Mouse (Mus musculus): Measurements from ENCODE around the gene Selenoi. TPM values are rescaled to one million over a fixed set of nuclear protein-coding genes. Genes with fewer than 3 reads are reported as not detected.
A peak's percentile ranks its signal among the peaks of the same experiment; 100 is the strongest.

Selenoi gene
- polyA plus RNA-seq, 1 experiment from 2014 or later: 14.3 TPM

DNA sequence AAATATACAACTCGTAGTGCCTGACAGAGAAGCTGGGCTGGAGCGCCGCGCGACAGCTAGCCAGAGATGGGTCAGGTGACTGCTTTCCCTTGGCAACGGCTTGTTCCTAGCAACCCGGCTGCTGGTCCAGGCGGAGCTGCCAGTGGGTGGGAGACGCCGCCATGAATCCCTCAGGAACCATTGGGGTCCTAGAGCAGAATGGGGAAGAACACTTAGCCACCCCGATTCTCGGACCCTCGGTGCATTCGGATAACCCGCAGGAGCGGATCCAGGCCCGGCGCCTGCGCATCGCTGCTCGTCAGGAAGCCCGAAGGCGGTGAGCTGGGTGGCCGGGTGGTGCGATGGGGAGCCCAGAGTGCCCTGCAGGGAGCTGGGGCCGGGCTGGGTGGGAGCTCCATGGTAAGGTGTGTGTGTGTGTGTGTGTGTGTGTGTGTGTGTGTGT is 48.9 kb downstream of the Selenoi start, which contains the start of gene Drc1:
TSS of gene Drc1 (plus strand) at position 98 of the 442 bp plus-strand sequence.
- Histone ChIP-seq H3K36me3 (no peaks in the 10 kb centered on the region), H3K27ac (no peak within 1 kb of the TSS), H3K9ac (no peak within 1 kb of the TSS), H3K9me3 (replicated peaks) (peaks cover 7% of the 10 kb centered on the region; the same call in 1 of the 2 replicates), H3K4me2 (peak within 1 kb of the TSS; percentile 59), H3K27me3 (no peaks in the 10 kb centered on the region), H3K4me3 (replicated peaks) (peak within 1 kb of the TSS; percentile 37), H3K4me1 (peaks cover 9% of the 10 kb centered on the region)
- ATAC-seq (replicated peaks; ENCODE audit: low FRiP score): peak; percentile 83
- WGBS: 7% methylated on average over 26 of the region's 26 CpGs

DNA sequence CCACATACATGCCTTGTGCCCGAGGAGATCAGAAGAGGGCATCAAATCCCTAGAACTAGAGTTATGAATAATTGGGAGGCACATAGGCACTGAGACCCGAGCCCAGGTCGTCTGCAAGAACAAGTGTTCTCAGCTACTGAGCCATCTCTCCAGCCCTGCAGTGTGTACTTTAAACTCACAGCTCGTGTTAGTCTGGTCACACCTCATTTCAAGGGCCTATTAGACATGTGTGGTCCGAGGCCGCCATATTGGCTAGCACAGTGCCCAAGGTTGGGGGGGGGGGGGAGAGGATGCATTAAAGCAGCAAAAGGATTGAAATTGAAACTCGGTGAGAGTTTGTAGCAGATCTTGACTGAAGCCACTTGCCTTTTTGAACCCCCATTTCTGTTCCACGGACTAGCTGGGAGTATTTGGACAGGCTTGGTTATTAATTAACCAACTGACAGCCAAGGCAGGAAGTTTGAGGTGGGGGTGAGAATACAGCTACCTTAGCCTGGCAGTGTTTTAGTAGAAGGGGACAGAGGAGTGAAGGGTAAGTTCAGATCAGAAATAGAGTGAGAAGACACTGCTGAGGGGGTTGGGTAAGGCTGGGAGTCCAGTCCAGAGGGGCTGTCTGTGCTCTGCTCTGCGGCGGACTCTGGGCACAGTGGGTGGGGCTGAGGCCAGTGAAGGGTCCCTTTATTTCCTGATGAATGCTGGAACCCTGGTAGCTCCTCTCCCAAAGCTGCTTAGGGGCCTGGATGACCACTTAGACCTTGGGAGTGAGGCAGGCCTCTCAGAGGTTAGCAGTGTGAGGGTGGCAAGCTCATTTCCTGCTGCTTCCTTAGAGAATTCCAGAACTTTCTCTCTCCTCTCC is 53.8 kb downstream of the Selenoi start:
- no peaks in the 10 kb centered on the region for H3K27me3 ChIP-seq
- H3K27ac ChIP-seq: peak overlapping the region; percentile 67
- no peaks in the 10 kb centered on the region for H3K36me3 ChIP-seq
- peak; percentile 43 for ATAC-seq (replicated peaks; ENCODE audit: low FRiP score)
- H3K4me2 ChIP-seq: peak overlapping the region; percentile 20
- 70% methylated on average over 10 of the region's 10 CpGs for WGBS
- H3K4me3 ChIP-seq (replicated peaks): no peak overlapping the region
- H3K4me1 ChIP-seq: peaks cover 14% of the 10 kb centered on the region
- H3K9ac ChIP-seq: no peak overlapping the region
- peaks cover 7% of the 10 kb centered on the region; the same call in 1 of the 2 replicates for H3K9me3 ChIP-seq (replicated peaks)

DNA sequence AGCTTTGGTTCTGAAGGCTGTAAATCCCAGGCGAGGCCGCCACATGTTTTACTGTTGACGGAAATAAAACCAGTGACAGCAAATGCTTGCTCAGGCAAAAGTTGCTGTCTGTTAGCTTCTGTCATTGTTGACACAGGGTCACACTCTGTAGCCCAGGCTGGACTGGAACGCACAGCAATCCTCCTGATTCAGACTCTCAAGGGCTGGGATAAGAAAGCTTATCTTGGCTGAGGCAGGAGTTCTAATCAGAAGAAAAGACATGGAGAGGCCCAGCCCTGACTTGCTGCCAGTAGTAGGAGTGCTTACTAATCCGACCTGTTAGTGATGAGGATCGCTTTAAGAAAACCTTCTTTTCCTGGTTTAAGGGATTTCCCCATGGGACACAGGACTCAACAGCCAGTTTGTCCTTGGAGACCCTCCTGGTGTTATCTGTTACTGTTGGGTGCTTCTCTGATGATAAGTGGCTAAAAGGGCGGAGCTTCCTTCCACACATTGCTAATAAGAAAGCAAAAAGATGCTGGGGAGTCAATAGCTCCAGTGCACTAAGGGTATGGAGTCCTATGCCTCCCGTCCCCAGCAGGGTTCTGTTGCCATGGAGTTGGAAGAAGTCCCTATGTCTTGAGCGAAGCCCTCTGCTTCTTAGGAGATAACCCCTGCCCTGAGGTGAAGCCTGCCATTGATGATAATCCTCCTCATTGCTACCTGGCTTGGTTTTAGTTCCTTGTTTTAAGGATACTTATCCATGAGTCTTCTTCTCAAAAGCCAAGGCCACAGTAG is 54.9 kb downstream of the Selenoi start:
- WGBS: 72% methylated on average over 9 of the region's 9 CpGs
- Histone ChIP-seq H3K4me2 (no peak overlapping the region), H3K4me3 (replicated peaks) (no peak overlapping the region), H3K9ac (no peak overlapping the region), H3K27ac (0 out of 2 replicates have a peak overlapping the region, but pooled peaks have one; percentile 67), H3K36me3 (no peaks in the 10 kb centered on the region), H3K4me1 (peaks cover 10% of the 10 kb centered on the region), H3K9me3 (replicated peaks) (peaks cover 7% of the 10 kb centered on the region; the same call in 1 of the 2 replicates), H3K27me3 (no peaks in the 10 kb centered on the region)
- no peak for ATAC-seq (replicated peaks; ENCODE audit: low FRiP score)

Other genes starting within 250 kb of the Selenoi start
- gene Il6, start 219.5 kb upstream of the Selenoi start, polyA plus RNA-seq (2015; fragmentation: Nextera tagmentation; extraction: Ambion mirVana): 0.12 and 0.23 TPM in 2 replicates
- gene Tyms, start 159.0 kb upstream of the Selenoi start, polyA plus RNA-seq (2015; fragmentation: Nextera tagmentation; extraction: Ambion mirVana): 305 and 313 TPM in 2 replicates
- gene Garem2, start 127.4 kb upstream of the Selenoi start, polyA plus RNA-seq (2015; fragmentation: Nextera tagmentation; extraction: Ambion mirVana): 0.55 and 0.62 TPM in 2 replicates
- gene 3110082J24Rik, start 126.5 kb upstream of the Selenoi start, polyA plus RNA-seq (2015; fragmentation: Nextera tagmentation; extraction: Ambion mirVana): not detected in 2 replicates
- gene Hadha, start 77.4 kb upstream of the Selenoi start, polyA plus RNA-seq (2015; fragmentation: Nextera tagmentation; extraction: Ambion mirVana): 149 and 156 TPM in 2 replicates
- 157 TPM in 2 replicates for gene Hadhb, start 77.3 kb upstream of the Selenoi start, polyA plus RNA-seq (2015; fragmentation: Nextera tagmentation; extraction: Ambion mirVana)
- gene Adgrf3, start 26.9 kb upstream of the Selenoi start, polyA plus RNA-seq (2015; fragmentation: Nextera tagmentation; extraction: Ambion mirVana): 0.17 and 0.26 TPM in 2 replicates
- gene Drc1, start 48.8 kb downstream of the Selenoi start, polyA plus RNA-seq (2015; fragmentation: Nextera tagmentation; extraction: Ambion mirVana): 0.30 and 0.84 TPM in 2 replicates
- gene Otof, start 229.4 kb downstream of the Selenoi start, polyA plus RNA-seq (2015; fragmentation: Nextera tagmentation; extraction: Ambion mirVana): 0.09 and 0.17 TPM in 2 replicates
- not detected in 2 replicates for gene 1700001C02Rik, start 233.5 kb downstream of the Selenoi start, polyA plus RNA-seq (2015; fragmentation: Nextera tagmentation; extraction: Ambion mirVana)

Measured in kidney, embryonic 15.5 days (tissue).